8 mouse cellular contexts compared by ENCODE assay signal in genomic region chr4:155368684-155369083, GRCm38 (mm10). TPM values are rescaled to one million over a fixed set of nuclear protein-coding genes. Genes with fewer than 3 reads are reported as not detected.
DNase-seq lines count a peak whose midpoint lies in the region; ATAC-seq lines count a peak whose summit lies in the region.

No protein-coding gene starts in this region.

- ATAC-seq in megakaryocyte-erythroid progenitor cell, adult 5-6 weeks (replicated peaks; ENCODE audit: low FRiP score, low TSS enrichment, poor library complexity, severe bottlenecking) = peak; percentile 57; the same call in 1 of the 2 replicates
- ATAC-seq in activated CD4-positive, CD25-positive, alpha-beta regulatory T cell, adult 4 months = no peak

- intact Hi-C loops in gastrocnemius, postnatal 36 days (cut with DNase I) = loop anchor here (5.0 kb wide), 2 partner anchors 89 to 214 kb away; no protein-coding TSS in a partner anchor

- peak; percentile 55 to 74 for DNase-seq in CD8-positive naive resting alpha-beta T cell, adult 2 months (ENCODE audit: low read depth in 2 of 2, low spot score in 2 of 2)
- peak; percentile 56 for DNase-seq in Muller cell, postnatal 12 days (ENCODE audit: inconsistent ontology term)
- DNase-seq in cerebellum, postnatal 14 days = peak; percentile 93 to 97
- DNase-seq in gastrocnemius, postnatal 36 days = peak; percentile 62 to 70
- peak; percentile 89 to 92 for DNase-seq in layer of hippocampus, postnatal 10 days (ENCODE audit: low spot score in 2 of 2)
- DNase-seq in spleen, postnatal 14 days (ENCODE audit: low spot score in 2 of 2) = peak; percentile 19 to 30

RNA-seq across cellular contexts. Expression of gene Prkcz, which starts 7.5 kb away (rescaled TPM):
- total RNA-seq in gastrocnemius, postnatal 36 days (2021) = 1 to 10 TPM in 1 of 2 experiments, under 1 TPM in 1; 0.87 to 1.2 TPM
- 100 to 1,000 TPM; 123 to 138 TPM for total RNA-seq in layer of hippocampus, postnatal 10 days (2021)
- total RNA-seq in megakaryocyte-erythroid progenitor cell, adult 5-6 weeks (2014; fragmentation: Nextera tagmentation) = not detected in 2 replicates
- total RNA-seq in megakaryocyte-erythroid progenitor cell, adult 5-6 weeks (2017) = not detected in 2 replicates
- polyA plus RNA-seq in activated CD4-positive, CD25-positive, alpha-beta regulatory T cell, adult 4 months (2017; shearing (Covaris generic)) = 1 to 10 TPM; 6.5 to 8.3 TPM

RNA-seq across cellular contexts. Expression of gene Gabrd, which starts 29.2 kb away (rescaled TPM):
- under 1 TPM; 0.23 to 0.25 TPM for total RNA-seq in gastrocnemius, postnatal 36 days (2021)
- total RNA-seq in layer of hippocampus, postnatal 10 days (2021) = 1 to 10 TPM; 8.6 to 9.5 TPM
- 0.20 TPM in 1 of 2 replicates, not detected in the other for total RNA-seq in megakaryocyte-erythroid progenitor cell, adult 5-6 weeks (2014; fragmentation: Nextera tagmentation)
- total RNA-seq in megakaryocyte-erythroid progenitor cell, adult 5-6 weeks (2017) = not detected in 2 replicates
- polyA plus RNA-seq in activated CD4-positive, CD25-positive, alpha-beta regulatory T cell, adult 4 months (2017; shearing (Covaris generic)) = under 1 TPM in 1 of 2 experiments, not detected in 1; 0.41 TPM

RNA-seq across cellular contexts. Expression of gene Cfap74, which starts 40.3 kb away (rescaled TPM):
- under 1 TPM; 0.15 to 0.38 TPM for total RNA-seq in gastrocnemius, postnatal 36 days (2021)
- 1 to 10 TPM; 8.6 to 9.6 TPM for total RNA-seq in layer of hippocampus, postnatal 10 days (2021)
- 2.9 TPM in 1 of 2 replicates, not detected in the other for total RNA-seq in megakaryocyte-erythroid progenitor cell, adult 5-6 weeks (2014; fragmentation: Nextera tagmentation)
- 0.38 TPM in 1 of 2 replicates, not detected in the other for total RNA-seq in megakaryocyte-erythroid progenitor cell, adult 5-6 weeks (2017)
- 1 to 10 TPM; 1.8 to 2.1 TPM for polyA plus RNA-seq in activated CD4-positive, CD25-positive, alpha-beta regulatory T cell, adult 4 months (2017; shearing (Covaris generic))

Comparison
In these comparisons a context has a peak if more than half of its experiments do, and no peak if none do; other contexts are left out.
1. DNase-seq: peak in every context shown above with its lines; median percentile 95 in cerebellum, postnatal 14 days; 90 in layer of hippocampus, postnatal 10 days; 66 in gastrocnemius, postnatal 36 days; 64 in CD8-positive naive resting alpha-beta T cell, adult 2 months; 56 in Muller cell, postnatal 12 days; 24 in spleen, postnatal 14 days.
2. RNA of gene Prkcz, which starts 7.5 kb away (total RNA-seq): 123 to 138 TPM in layer of hippocampus, postnatal 10 days; 0.87 to 1.2 TPM in gastrocnemius, postnatal 36 days and not detected in megakaryocyte-erythroid progenitor cell, adult 5-6 weeks; every median in the first group is over 10 times any median in the second.
3. RNA of gene Gabrd, which starts 29.2 kb away (total RNA-seq): 8.6 to 9.5 TPM in layer of hippocampus, postnatal 10 days; 0.23 to 0.25 TPM in gastrocnemius, postnatal 36 days and 0.20 TPM in megakaryocyte-erythroid progenitor cell, adult 5-6 weeks; every median in the first group is over 4 times any median in the second.